Mouse (Mus musculus) heart, adult 2 months (tissue): Measurements from ENCODE around the gene Fgf18. TPM values are rescaled to one million over a fixed set of nuclear protein-coding genes. Genes with fewer than 3 reads are reported as not detected.
A peak's percentile ranks its signal among the peaks of the same experiment; 100 is the strongest.

Source experiments
- DNase-seq, 2 experiments: peaks; one replicate each; pipeline ENCODE4 v3.0.0; 2021
- H3K27ac ChIP-seq: fragments of 200-600 bp; 2 replicates; pipeline ENCODE4 v1.8.1; 2022
- H3K27me3 ChIP-seq: fragments of 200-500 bp; 2 replicates; pipeline ENCODE4 v1.6.1; 2012; ENCODE audit warnings: mild to moderate bottlenecking, low read length, inconsistent platforms, mixed read lengths; ENCODE audit not compliant: control insufficient read depth, insufficient read depth
- H3K36me3 ChIP-seq: fragments of 200-500 bp; 2 replicates; pipeline ENCODE4 v1.6.1; 2012; ENCODE audit warnings: low read length, inconsistent platforms; ENCODE audit not compliant: control insufficient read depth, insufficient read depth
- H3K4me1 ChIP-seq: fragments of 200-500 bp; 2 replicates; pipeline ENCODE4 v1.6.1; 2011; ENCODE audit warnings: low read length; ENCODE audit not compliant: control insufficient read depth, insufficient read depth
- H3K4me3 ChIP-seq: fragments of 200-600 bp; 2 replicates; pipeline ENCODE4 v1.8.1; 2022
- H3K79me2 ChIP-seq: fragments of 200-500 bp; replicated peaks from 2 replicates; pipeline ENCODE4 v1.6.1; 2012; ENCODE audit warnings: mild to moderate bottlenecking, inconsistent platforms, low read length, moderate library complexity, mixed read lengths; ENCODE audit not compliant: control insufficient read depth, insufficient read depth
- H3K9ac ChIP-seq: fragments of 200-500 bp; 2 replicates; pipeline ENCODE4 v1.6.1; 2012; ENCODE audit warnings: low read depth, mild to moderate bottlenecking, control low read depth, inconsistent platforms, low read length, mixed read lengths
- CTCF ChIP-seq: fragments of 200-600 bp; IDR thresholded peaks from 2 replicates; pipeline ENCODE4 v1.8.1; 2022; ENCODE audit warnings: antibody characterized with exemption, mild to moderate bottlenecking, moderate library complexity
- EP300 ChIP-seq: fragments of 200-500 bp; IDR thresholded peaks from 2 replicates; pipeline ENCODE4 v1.6.1; 2011; ENCODE audit warnings: low read depth, low read length, control low read depth; ENCODE audit not compliant: insufficient read depth
- POLR2A ChIP-seq: fragments of 200-500 bp; IDR thresholded peaks from 2 replicates; pipeline ENCODE4 v1.6.1; 2011; ENCODE audit warnings: mild to moderate bottlenecking, low read depth, low read length, control low read depth; ENCODE audit not compliant: insufficient read depth
- WGBS: fragments of 180-500 bp; shearing (Covaris S2); methylation state at CpG from one replicate; pipeline ENCODE4 v1.1.7; 2018; 5-methylcytosine and 5-hydroxymethylcytosine counted together
- intact Hi-C: fragments of 180-260 bp; cut with DNase I; formaldehyde crosslinking; loops from one replicate; pipeline ENCODE4 v1.15.1; 2025
- polyA plus RNA-seq: library from polyadenylated mRNA; depleted of rRNA; stranded (reverse); fragments of >200 nt; gene quantifications from 2 replicates; pipeline ENCODE4 v1.2.3, GENCODE M21; 2012
- total RNA-seq, 2 experiments: library from RNA; stranded (reverse); gene quantifications; 2 replicates each; pipeline ENCODE4 v1.2.3; 2021

Fgf18 gene
- total and polyA plus RNA-seq, 3 experiments, result 3.3 to 4.1 (median 3.7) TPM

- no peak overlapping the region for H3K9ac ChIP-seq
- H3K4me1 ChIP-seq, result no peaks in the 10 kb centered on the region; the same call in 1 of the 2 replicates
- H3K27me3 ChIP-seq, result 0 out of 2 replicates have a peak, but pooled peaks cover 1% of the 10 kb centered on the region
- no peak overlapping the region for H3K4me3 ChIP-seq
- no peaks in the 10 kb centered on the region for H3K36me3 ChIP-seq
- TF ChIP-seq POLR2A (no peak), CTCF (no peak), EP300 (no peak)
- intact Hi-C loops, result loop anchor here (10.0 kb wide), 1 partner anchor 688 kb away; the partner anchor contains the start of gene Ubtd2
- 54% methylated on average over 1 of the region's 1 CpGs for WGBS
- H3K27ac ChIP-seq, result no peak overlapping the region
- no peaks in the 10 kb centered on the region for H3K79me2 ChIP-seq
- peak in 1 of 2 experiments; percentile 34 for DNase-seq
These were observed 4.4 kb downstream of the Fgf18 start for GRCm38 (mm10) chr11:33142801-33143200.

- peak in 1 of 2 experiments; percentile 1 for DNase-seq
- H3K27ac ChIP-seq, result no peak overlapping the region
- H3K9ac ChIP-seq, result no peak overlapping the region
- no peak overlapping the region for H3K4me3 ChIP-seq
- intact Hi-C loops, result loop anchor here (10.0 kb wide), 1 partner anchor 685 kb away; the partner anchor contains the start of gene Ubtd2
- TF ChIP-seq CTCF, result no peak
- no peak for TF ChIP-seq POLR2A
- TF ChIP-seq EP300, result no peak
- 76% methylated on average over 5 of the region's 5 CpGs for WGBS
- H3K79me2 ChIP-seq, result no peaks in the 10 kb centered on the region
- H3K36me3 ChIP-seq, result no peaks in the 10 kb centered on the region
- no peaks in the 10 kb centered on the region for H3K4me1 ChIP-seq
- no peaks in the 10 kb centered on the region for H3K27me3 ChIP-seq
These were observed 7.1 kb downstream of the Fgf18 start for GRCm38 (mm10) chr11:33140111-33140460.

GRCm38 (mm10) chr11:33139458-33140110 lies 7.6 kb downstream of the Fgf18 start:
- intact Hi-C loops, result loop anchor here (10.0 kb wide), 1 partner anchor 685 kb away; the partner anchor contains the start of gene Ubtd2
- Histone ChIP-seq H3K79me2 (no peaks in the 10 kb centered on the region), H3K4me3 (no peak overlapping the region), H3K36me3 (no peaks in the 10 kb centered on the region), H3K27me3 (no peaks in the 10 kb centered on the region), H3K4me1 (no peaks in the 10 kb centered on the region), H3K27ac (no peak overlapping the region), H3K9ac (no peak overlapping the region)
- peak in 1 of 2 experiments; percentile 1 for DNase-seq
- 80% methylated on average over 9 of the region's 9 CpGs for WGBS
- TF ChIP-seq CTCF, result no peak
- no peak for TF ChIP-seq EP300
- TF ChIP-seq POLR2A, result no peak

GRCm38 (mm10) chr11:33138686-33139085 lies 8.5 kb downstream of the Fgf18 start:
- TF ChIP-seq CTCF (no peak), POLR2A (no peak), EP300 (no peak)
- no peaks in the 10 kb centered on the region for H3K36me3 ChIP-seq
- DNase-seq, result peak in 1 of 2 experiments; percentile 1
- no peaks in the 10 kb centered on the region for H3K79me2 ChIP-seq
- H3K4me3 ChIP-seq, result no peak overlapping the region
- no peak overlapping the region for H3K9ac ChIP-seq
- intact Hi-C loops, result no loop called here
- H3K27ac ChIP-seq, result no peak overlapping the region
- 85% methylated on average over 5 of the region's 5 CpGs for WGBS
- no peaks in the 10 kb centered on the region for H3K4me1 ChIP-seq
- H3K27me3 ChIP-seq, result no peaks in the 10 kb centered on the region

- H3K4me3 ChIP-seq, result no peak overlapping the region
- DNase-seq, result no peak
- WGBS, result 88% methylated on average over 8 of the region's 8 CpGs
These were observed 12.7 kb downstream of the Fgf18 start for GRCm38 (mm10) chr11:33134391-33134986.

GRCm38 (mm10) chr11:33132619-33133338 lies 14.4 kb downstream of the Fgf18 start:
- no peaks in the 10 kb centered on the region for H3K27me3 ChIP-seq
- WGBS, result 65% methylated on average over 8 of the region's 8 CpGs
- TF ChIP-seq POLR2A (no peak), EP300 (no peak), CTCF (no peak)
- H3K36me3 ChIP-seq, result no peaks in the 10 kb centered on the region
- H3K4me3 ChIP-seq, result no peak overlapping the region
- no peaks in the 10 kb centered on the region for H3K79me2 ChIP-seq
- intact Hi-C loops, result no loop called here
- H3K4me1 ChIP-seq, result no peaks in the 10 kb centered on the region
- no peak overlapping the region for H3K9ac ChIP-seq
- no peak overlapping the region for H3K27ac ChIP-seq
- no peak for DNase-seq

More at GRCm38 (mm10) chr11:33134391-33134986, 12.7 kb downstream of the Fgf18 start:
- Histone ChIP-seq H3K27ac (no peak overlapping the region), H3K79me2 (no peaks in the 10 kb centered on the region), H3K4me1 (no peaks in the 10 kb centered on the region), H3K36me3 (no peaks in the 10 kb centered on the region), H3K9ac (no peak overlapping the region), H3K27me3 (no peaks in the 10 kb centered on the region)
- intact Hi-C loops, result no loop called here
- TF ChIP-seq POLR2A, result no peak
